Mouse (Mus musculus) hindbrain, postnatal 0 days (tissue): ENCODE results near the gene Nrarp. TPM values are rescaled to one million over a fixed set of nuclear protein-coding genes. Genes with fewer than 3 reads are reported as not detected.
A peak's percentile ranks its signal among the peaks of the same experiment; 100 is the strongest.

Experiments used
- ATAC-seq: fragments of 200-750 bp; cut with Nextera tagmentation; 2 replicates; pipeline ENCODE4 v1.8.0; 2017; ENCODE audit warnings: mild to moderate bottlenecking, moderate TSS enrichment, moderate library complexity
- DNase-seq: peaks from one replicate; pipeline ENCODE4 v3.0.0-alpha.2; 2015; ENCODE audit warnings: low spot score
- H3K27ac ChIP-seq: fragments of 300-500 bp; sonication (generic); 2 replicates; pipeline ENCODE4 v1.5.1; 2014; ENCODE audit warnings: mild to moderate bottlenecking
- H3K27me3 ChIP-seq: fragments of 300-500 bp; sonication (generic); 2 replicates; pipeline ENCODE4 v1.6.1; 2014; ENCODE audit warnings: low read length, mixed read lengths; ENCODE audit not compliant: insufficient read depth
- H3K36me3 ChIP-seq: fragments of 300-500 bp; sonication (generic); 2 replicates; pipeline ENCODE4 v1.6.1; 2014; ENCODE audit warnings: low read length, mixed read lengths; ENCODE audit not compliant: insufficient read depth
- H3K4me1 ChIP-seq: fragments of 300-500 bp; sonication (generic); 2 replicates; pipeline ENCODE4 v1.6.1; 2014; ENCODE audit warnings: antibody characterized with exemption, low read length, mixed read lengths; ENCODE audit not compliant: insufficient read depth
- H3K4me2 ChIP-seq: fragments of 300-500 bp; sonication (generic); 2 replicates; pipeline ENCODE4 v1.6.1; 2014; ENCODE audit warnings: low read depth, mild to moderate bottlenecking, low read length, moderate library complexity, mixed read lengths
- H3K4me3 ChIP-seq: fragments of 300-500 bp; sonication (generic); 2 replicates; pipeline ENCODE4 v1.5.1; 2014; ENCODE audit warnings: low read length
- H3K9ac ChIP-seq: fragments of 300-500 bp; sonication (generic); replicated peaks from 2 replicates; pipeline ENCODE4 v1.6.1; 2014; ENCODE audit warnings: mild to moderate bottlenecking, low read length, moderate library complexity, mixed read lengths
- H3K9me3 ChIP-seq: fragments of 300-500 bp; sonication (generic); 2 replicates; pipeline ENCODE4 v1.6.1; 2016; ENCODE audit warnings: low read length, mixed read lengths
- CTCF ChIP-seq: IDR thresholded peaks from 2 replicates; pipeline ENCODE4 v1.5.1; 2016; ENCODE audit warnings: antibody characterized with exemption, control low read depth, low read depth
- WGBS: fragments of 180-500 bp; shearing (Covaris S2); extraction: QIAGEN DNeasy Blood & Tissue Kit; methylation state at CpG from one replicate; pipeline ENCODE4 v1.1.7; 2014; 5-methylcytosine and 5-hydroxymethylcytosine counted together
- polyA plus RNA-seq: library from polyadenylated mRNA; unstranded; fragments of >200 nt; fragmentation: Nextera tagmentation; extraction: Ambion mirVana; gene quantifications from 2 replicates; pipeline ENCODE4 v1.2.1, GENCODE M21; 2015
- total RNA-seq: library from RNA; depleted of rRNA; stranded (reverse); fragments of >200 nt; gene quantifications from 2 replicates; pipeline ENCODE4 v1.2.3, GENCODE M21; 2014

The Nrarp gene
- total and polyA plus RNA-seq, 2 experiments from 2014 or later, result 14.2 to 50.8 TPM

- Histone ChIP-seq H3K27ac (no peak overlapping the region), H3K9me3 (no peaks in the 10 kb centered on the region), H3K4me3 (no peak overlapping the region), H3K36me3 (peaks cover 8% of the 10 kb centered on the region), H3K4me2 (no peak overlapping the region), H3K27me3 (peaks cover 9% of the 10 kb centered on the region; the same call in 1 of the 2 replicates), H3K9ac (no peak overlapping the region), H3K4me1 (0 out of 2 replicates have a peak, but pooled peaks cover 3% of the 10 kb centered on the region)
- no peak for TF ChIP-seq CTCF
- ATAC-seq, result no peak
- DNase-seq, result no peak
- WGBS, result 83% methylated on average over 17 of the region's 17 CpGs
Observed at GRCm38 (mm10) chr2:25194486-25195171, 14.1 kb downstream of the Nrarp start.

DNA sequence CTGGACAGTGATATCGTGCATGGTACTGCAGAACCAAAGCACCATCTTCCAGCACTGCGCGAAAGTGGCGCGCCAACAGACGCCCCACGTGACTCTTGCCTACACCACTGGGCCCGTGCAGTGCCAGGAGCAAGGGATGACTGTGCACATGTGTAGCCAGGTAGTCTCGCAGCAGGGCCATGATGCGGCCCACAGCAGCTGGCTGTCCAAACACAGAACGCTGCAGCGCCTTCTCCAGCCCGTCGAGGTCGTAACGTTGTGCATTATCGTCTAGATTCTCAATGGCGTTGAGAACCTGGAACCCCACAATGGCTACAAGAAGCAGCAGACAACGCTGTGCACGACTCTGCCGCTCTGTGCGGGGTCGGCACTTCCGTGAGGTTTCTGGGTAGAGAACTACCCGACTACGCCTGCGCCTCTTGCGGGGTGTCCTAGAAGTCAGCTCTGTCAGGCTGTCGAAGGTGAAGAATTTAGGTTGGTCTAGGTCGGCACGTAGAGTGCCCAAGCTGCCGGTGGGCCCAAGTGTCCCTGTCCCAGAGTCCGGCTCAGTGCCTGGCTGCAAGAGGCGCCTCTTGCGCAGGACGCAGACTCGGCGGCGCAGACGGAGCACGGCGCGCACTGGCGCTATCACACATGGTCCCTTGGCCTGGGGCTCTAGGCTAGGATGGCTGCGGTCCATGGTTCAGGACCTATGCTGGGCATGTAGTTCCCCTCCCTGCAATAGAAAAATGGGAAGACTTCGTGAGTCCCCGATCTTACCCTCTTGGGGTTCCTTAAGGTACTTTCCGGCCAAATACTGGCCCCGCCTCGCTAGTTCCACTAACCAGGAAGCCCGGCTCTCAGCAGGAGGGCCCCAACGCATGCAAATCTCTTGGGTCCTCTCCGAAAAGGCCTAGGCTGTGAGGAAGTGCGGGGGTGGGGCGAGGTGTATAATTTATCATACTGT lies 14.9 kb downstream of the Nrarp start:
- no peak for TF ChIP-seq CTCF
- Histone ChIP-seq H3K4me3 (no peak overlapping the region), H3K9me3 (no peaks in the 10 kb centered on the region), H3K27ac (no peak overlapping the region), H3K27me3 (peaks cover 9% of the 10 kb centered on the region; the same call in 1 of the 2 replicates), H3K4me2 (peak overlapping the region; percentile 39), H3K9ac (no peak overlapping the region), H3K36me3 (peaks cover 17% of the 10 kb centered on the region), H3K4me1 (0 out of 2 replicates have a peak, but pooled peaks cover 3% of the 10 kb centered on the region)
- WGBS, result 27% methylated on average over 55 of the region's 55 CpGs
- DNase-seq (no peak), ATAC-seq (no peak)

DNA sequence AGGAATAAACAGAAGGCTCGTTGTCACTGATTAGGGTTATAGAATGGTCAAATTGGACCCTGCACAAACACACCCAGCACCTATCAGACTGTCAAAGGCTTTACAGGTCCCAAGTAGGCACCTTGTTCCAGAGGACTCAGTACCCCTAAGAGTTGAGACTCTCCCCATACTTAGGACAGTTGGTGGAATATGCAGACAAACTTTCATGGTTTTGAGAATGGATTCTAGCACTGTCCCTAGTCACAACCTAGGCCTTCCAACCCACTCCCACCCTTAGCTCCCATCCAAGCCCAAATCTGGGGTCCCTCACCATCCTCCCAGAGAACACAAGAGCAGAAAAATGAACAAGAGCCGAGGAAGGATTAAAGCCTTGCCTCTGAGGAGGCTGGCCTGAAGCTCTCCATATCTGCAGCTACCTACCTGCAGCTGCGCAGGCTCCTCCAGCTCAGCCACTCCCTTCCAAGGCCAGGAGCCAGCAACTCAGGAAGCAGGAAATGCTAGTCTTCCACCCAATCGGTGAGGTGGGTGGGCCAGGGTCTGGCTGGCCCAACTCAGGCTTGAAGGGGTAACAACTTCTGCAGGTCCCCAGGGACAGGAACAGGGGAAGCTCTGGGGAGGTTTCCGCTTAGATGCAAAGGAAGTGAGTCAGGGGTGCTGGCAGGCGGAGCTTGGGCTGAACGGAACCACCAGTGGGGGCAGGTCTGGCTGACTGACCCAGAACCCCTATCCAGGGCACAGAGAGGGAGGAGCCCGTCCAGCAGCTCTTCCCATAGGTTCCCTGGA lies 15.8 kb downstream of the Nrarp start, which contains the start of gene Tor4a:
Tor4a (minus strand) TSS at position 715 of the 783 bp plus-strand sequence.
- Histone ChIP-seq H3K9ac (no peak within 1 kb of the TSS), H3K4me1 (0 out of 2 replicates have a peak, but pooled peaks cover 3% of the 10 kb centered on the region), H3K4me3 (0 out of 2 replicates have a peak within 1 kb of the TSS, but pooled peaks have one; percentile 2), H3K27me3 (peaks cover 9% of the 10 kb centered on the region; the same call in 1 of the 2 replicates), H3K36me3 (peaks cover 26% of the 10 kb centered on the region), H3K4me2 (peak within 1 kb of the TSS; percentile 39), H3K27ac (0 out of 2 replicates have a peak within 1 kb of the TSS, but pooled peaks have one; percentile 11), H3K9me3 (no peaks in the 10 kb centered on the region)
- WGBS, result 20% methylated on average over 8 of the region's 8 CpGs
- DNase-seq (no peak), ATAC-seq (no peak)
- TF ChIP-seq CTCF, result no peak

- H3K36me3 ChIP-seq, result peaks cover 34% of the 10 kb centered on the region
- DNase-seq (no peak), ATAC-seq (no peak)
- no peak overlapping the region for H3K4me2 ChIP-seq
- 0 out of 2 replicates have a peak overlapping the region, but pooled peaks have one; percentile 11 for H3K27ac ChIP-seq
- H3K9me3 ChIP-seq, result no peaks in the 10 kb centered on the region
- H3K27me3 ChIP-seq, result peaks cover 9% of the 10 kb centered on the region; the same call in 1 of the 2 replicates
- H3K4me3 ChIP-seq, result no peak overlapping the region
- no peak for TF ChIP-seq CTCF
- H3K9ac ChIP-seq, result no peak overlapping the region
- H3K4me1 ChIP-seq, result 0 out of 2 replicates have a peak, but pooled peaks cover 3% of the 10 kb centered on the region
- WGBS, result 21% methylated on average over 2 of the region's 2 CpGs
Observed at GRCm38 (mm10) chr2:25197191-25197590, 16.6 kb downstream of the Nrarp start.

- Histone ChIP-seq H3K4me3 (no peak overlapping the region), H3K9me3 (no peaks in the 10 kb centered on the region), H3K4me2 (no peak overlapping the region), H3K9ac (no peak overlapping the region), H3K4me1 (0 out of 2 replicates have a peak, but pooled peaks cover 3% of the 10 kb centered on the region), H3K27ac (no peak overlapping the region), H3K27me3 (peaks cover 9% of the 10 kb centered on the region; the same call in 1 of the 2 replicates), H3K36me3 (peaks cover 41% of the 10 kb centered on the region)
- ATAC-seq, result no peak
- no peak for DNase-seq
- TF ChIP-seq CTCF, result no peak
Observed at GRCm38 (mm10) chr2:25197946-25198345, 17.4 kb downstream of the Nrarp start.

- Histone ChIP-seq H3K4me2 (no peak overlapping the region), H3K27me3 (0 out of 2 replicates have a peak, but pooled peaks cover 3% of the 10 kb centered on the region), H3K27ac (no peak overlapping the region), H3K4me3 (no peak overlapping the region), H3K4me1 (no peaks in the 10 kb centered on the region), H3K36me3 (peaks cover 58% of the 10 kb centered on the region), H3K9ac (no peak overlapping the region), H3K9me3 (no peaks in the 10 kb centered on the region)
- TF ChIP-seq CTCF, result no peak
- WGBS, result 95% methylated on average over 2 of the region's 2 CpGs
- ATAC-seq (no peak), DNase-seq (no peak)
Observed at GRCm38 (mm10) chr2:25200631-25201030, 20.1 kb downstream of the Nrarp start.
